Mouse (Mus musculus): ENCODE measurements around the gene Myh15. TPM values are rescaled to one million over a fixed set of nuclear protein-coding genes. Genes with fewer than 3 reads are reported as not detected.

Gene Myh15
- total RNA-seq, 1 experiment: 0.04 TPM

DNA sequence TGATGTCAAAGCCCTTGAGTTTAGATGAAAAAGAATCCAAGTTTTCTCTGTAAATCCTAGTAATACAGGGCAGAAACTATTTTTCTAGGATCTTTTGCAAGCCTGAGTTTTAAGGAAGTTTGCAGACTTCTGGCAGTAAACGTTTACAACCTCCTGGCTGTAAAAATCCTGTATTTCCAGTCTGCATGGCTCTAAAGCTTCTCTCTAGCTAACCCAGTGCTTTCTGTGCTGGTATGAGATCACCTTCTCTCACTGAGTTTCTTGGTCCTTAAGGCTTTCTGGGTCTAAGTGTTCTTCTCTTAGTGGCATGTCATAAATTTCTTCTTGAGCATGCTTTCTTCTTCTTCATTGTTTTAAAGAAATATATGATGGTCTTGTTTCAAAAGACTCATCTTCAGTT lies 70.7 kb downstream of the Myh15 start:
- no peak for DNase-seq (ENCODE audit: low read depth, low spot score)
- no peak overlapping the region for H3K4me3 ChIP-seq (ENCODE audit: insufficient read depth in 1 of 2, low read depth in 1 of 2, low read length in 2 of 2, poor library complexity in 1 of 2, severe bottlenecking in 1 of 2)
- no peaks in the 10 kb centered on the region for H3K4me1 ChIP-seq (ENCODE audit: control insufficient read depth in 2 of 2, insufficient read depth in 2 of 2, low read length in 2 of 2, poor library complexity in 1 of 2)
- no peak overlapping the region for H3K27ac ChIP-seq (ENCODE audit: insufficient read depth, low read depth, low read length, poor library complexity, severe bottlenecking)
- no peaks in the 10 kb centered on the region for H3K36me3 ChIP-seq (ENCODE audit: control insufficient read depth, insufficient read depth, low read length, poor library complexity, severe bottlenecking)
- H3K9ac ChIP-seq (ENCODE audit: insufficient read depth, low read depth, low read length, poor library complexity, severe bottlenecking): no peak overlapping the region
- in situ Hi-C loops (cut with MboI; ENCODE audit: low sequenced_read_pairs in 2 of 2, unreplicated experiment in 2 of 2): no loop called here
- no peaks in the 10 kb centered on the region for H3K9me3 ChIP-seq (ENCODE audit: control insufficient read depth, insufficient read depth, low read depth, low read length)
- TF ChIP-seq CHD2 (IDR thresholded peaks at IDR 0.05; ENCODE audit: low read depth, low read length): no peak
- TF ChIP-seq ZC3H11A (IDR thresholded peaks at IDR 0.05; ENCODE audit: borderline replicate concordance, low read depth, low read length): no peak
- TF ChIP-seq HCFC1 (IDR thresholded peaks at IDR 0.05; ENCODE audit: borderline replicate concordance, insufficient read depth, low read length): no peak
- no peak for TF ChIP-seq ZNF384 (IDR thresholded peaks at IDR 0.05; ENCODE audit: low read depth, low read length)
- no peak for TF ChIP-seq MAFK (IDR thresholded peaks at IDR 0.05; ENCODE audit: insufficient read depth, low read depth, low read length)

DNA sequence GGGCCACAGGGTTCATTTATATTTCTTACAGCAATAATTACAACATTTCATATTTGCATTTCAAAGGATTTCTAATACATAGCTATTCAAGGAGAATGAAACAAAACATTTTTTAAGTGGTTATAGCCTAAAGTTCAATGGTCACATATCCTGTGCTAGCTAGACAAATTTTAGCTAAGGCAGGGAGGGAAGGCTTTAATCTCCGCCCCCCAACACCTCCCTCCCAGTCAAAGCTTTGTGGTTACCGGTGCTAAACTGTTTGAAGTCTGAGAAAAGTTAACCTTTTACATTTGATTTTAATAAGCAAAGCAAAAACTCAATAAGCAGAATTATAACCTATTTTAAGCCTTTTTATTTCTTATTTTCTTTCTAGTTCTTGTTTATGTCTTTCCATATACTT lies 98.9 kb downstream of the Myh15 start:
- no peaks in the 10 kb centered on the region for H3K36me3 ChIP-seq (ENCODE audit: control insufficient read depth, insufficient read depth, low read length, poor library complexity, severe bottlenecking)
- no peak overlapping the region for H3K4me3 ChIP-seq (ENCODE audit: insufficient read depth in 1 of 2, low read depth in 1 of 2, low read length in 2 of 2, poor library complexity in 1 of 2, severe bottlenecking in 1 of 2)
- H3K4me1 ChIP-seq (ENCODE audit: control insufficient read depth in 2 of 2, insufficient read depth in 2 of 2, low read length in 2 of 2, poor library complexity in 1 of 2): no peaks in the 10 kb centered on the region
- no peak overlapping the region for H3K27ac ChIP-seq (ENCODE audit: insufficient read depth, low read depth, low read length, poor library complexity, severe bottlenecking)
- DNase-seq (ENCODE audit: low read depth, low spot score): no peak
- H3K9me3 ChIP-seq (ENCODE audit: control insufficient read depth, insufficient read depth, low read depth, low read length): no peaks in the 10 kb centered on the region
- TF ChIP-seq ZNF384 (IDR thresholded peaks at IDR 0.05; ENCODE audit: low read depth, low read length): no peak
- TF ChIP-seq CHD2 (IDR thresholded peaks at IDR 0.05; ENCODE audit: low read depth, low read length): no peak
- TF ChIP-seq MAFK (IDR thresholded peaks at IDR 0.05; ENCODE audit: insufficient read depth, low read depth, low read length): no peak
- TF ChIP-seq ZC3H11A (IDR thresholded peaks at IDR 0.05; ENCODE audit: borderline replicate concordance, low read depth, low read length): no peak
- no peak for TF ChIP-seq HCFC1 (IDR thresholded peaks at IDR 0.05; ENCODE audit: borderline replicate concordance, insufficient read depth, low read length)
- in situ Hi-C loops (cut with MboI; ENCODE audit: low sequenced_read_pairs in 2 of 2, unreplicated experiment in 2 of 2): no loop called here
- no peak overlapping the region for H3K9ac ChIP-seq (ENCODE audit: insufficient read depth, low read depth, low read length, poor library complexity, severe bottlenecking)

DNA sequence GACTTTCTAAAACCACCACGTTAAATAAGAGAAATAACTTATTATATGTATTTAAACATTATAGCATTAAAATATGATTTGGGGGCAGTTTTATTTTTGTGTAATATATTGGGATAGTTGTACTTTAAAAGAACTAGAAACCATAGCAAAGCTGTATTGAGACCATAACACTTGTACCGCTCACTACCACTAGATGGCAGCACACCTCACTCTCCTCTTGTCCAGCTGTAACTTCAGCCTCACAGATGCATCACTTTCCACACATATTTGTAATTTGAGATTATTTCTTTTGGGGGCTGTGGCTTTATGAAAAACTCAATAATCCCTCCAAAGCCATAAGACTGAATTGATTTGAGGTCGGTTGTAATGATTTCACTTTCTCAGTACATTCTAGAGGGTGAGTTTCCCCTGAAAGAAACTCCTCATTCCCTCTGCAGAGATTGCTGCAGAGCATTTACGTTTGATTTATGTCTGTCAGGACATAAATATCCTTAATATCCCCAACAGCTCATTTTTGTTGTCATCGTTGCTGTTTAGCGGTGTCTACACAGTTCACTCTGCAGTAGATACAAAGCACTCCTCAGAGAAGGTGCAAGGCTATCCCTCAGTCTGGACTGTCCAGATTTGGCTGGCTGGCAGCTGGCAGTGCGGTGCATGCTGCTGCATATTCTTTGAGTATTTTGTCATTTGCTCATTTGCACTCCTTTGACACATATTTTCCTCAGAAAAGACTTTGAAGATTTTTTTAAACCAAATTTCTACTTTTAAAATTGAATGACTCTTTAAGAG lies 107.3 kb downstream of the Myh15 start:
- TF ChIP-seq MAFK (IDR thresholded peaks at IDR 0.05; ENCODE audit: insufficient read depth, low read depth, low read length) (no peak), ZC3H11A (IDR thresholded peaks at IDR 0.05; ENCODE audit: borderline replicate concordance, low read depth, low read length) (peak; percentile 49; the same call in 1 of the 2 replicates), CHD2 (IDR thresholded peaks at IDR 0.05; ENCODE audit: low read depth, low read length) (no peak)
- H3K27ac ChIP-seq (ENCODE audit: insufficient read depth, low read depth, low read length, poor library complexity, severe bottlenecking): no peak overlapping the region
- H3K9me3 ChIP-seq (ENCODE audit: control insufficient read depth, insufficient read depth, low read depth, low read length): no peaks in the 10 kb centered on the region
- in situ Hi-C loops (cut with MboI; ENCODE audit: low sequenced_read_pairs in 2 of 2, unreplicated experiment in 2 of 2): no loop called here
- DNase-seq (ENCODE audit: low read depth, low spot score): peak; percentile 38
- no peaks in the 10 kb centered on the region for H3K36me3 ChIP-seq (ENCODE audit: control insufficient read depth, insufficient read depth, low read length, poor library complexity, severe bottlenecking)
- no peaks in the 10 kb centered on the region for H3K4me1 ChIP-seq (ENCODE audit: control insufficient read depth in 2 of 2, insufficient read depth in 2 of 2, low read length in 2 of 2, poor library complexity in 1 of 2)
- H3K4me3 ChIP-seq (ENCODE audit: insufficient read depth in 1 of 2, low read depth in 1 of 2, low read length in 2 of 2, poor library complexity in 1 of 2, severe bottlenecking in 1 of 2): no peak overlapping the region
- no peak overlapping the region for H3K9ac ChIP-seq (ENCODE audit: insufficient read depth, low read depth, low read length, poor library complexity, severe bottlenecking)

DNA sequence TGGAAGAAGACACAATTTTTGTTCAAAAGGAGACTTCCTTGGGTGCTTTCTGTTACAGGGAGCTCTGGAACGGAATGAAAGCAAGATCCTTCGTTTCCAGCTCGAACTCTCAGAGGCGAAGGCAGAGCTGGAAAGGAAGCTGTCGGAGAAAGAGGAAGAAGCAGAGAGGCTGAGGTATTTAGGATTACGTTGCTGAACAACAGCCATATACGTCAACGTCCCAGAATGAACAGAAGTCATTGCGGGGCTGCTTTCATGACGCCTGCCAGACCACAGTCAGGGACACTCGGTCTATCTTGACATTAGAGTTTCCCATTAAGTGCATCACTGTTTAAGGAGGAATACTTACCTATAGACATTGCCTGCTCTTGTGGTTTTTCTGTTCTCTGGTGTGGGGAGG lies 108.4 kb downstream of the Myh15 start:
- Histone ChIP-seq H3K27ac (ENCODE audit: insufficient read depth, low read depth, low read length, poor library complexity, severe bottlenecking) (no peak overlapping the region), H3K9ac (ENCODE audit: insufficient read depth, low read depth, low read length, poor library complexity, severe bottlenecking) (no peak overlapping the region), H3K4me1 (ENCODE audit: control insufficient read depth in 2 of 2, insufficient read depth in 2 of 2, low read length in 2 of 2, poor library complexity in 1 of 2) (no peaks in the 10 kb centered on the region), H3K36me3 (ENCODE audit: control insufficient read depth, insufficient read depth, low read length, poor library complexity, severe bottlenecking) (no peaks in the 10 kb centered on the region), H3K4me3 (ENCODE audit: insufficient read depth in 1 of 2, low read depth in 1 of 2, low read length in 2 of 2, poor library complexity in 1 of 2, severe bottlenecking in 1 of 2) (no peak overlapping the region), H3K9me3 (ENCODE audit: control insufficient read depth, insufficient read depth, low read depth, low read length) (no peaks in the 10 kb centered on the region)
- in situ Hi-C loops (cut with MboI; ENCODE audit: low sequenced_read_pairs in 2 of 2, unreplicated experiment in 2 of 2): no loop called here
- no peak for TF ChIP-seq ZC3H11A (IDR thresholded peaks at IDR 0.05; ENCODE audit: borderline replicate concordance, low read depth, low read length)
- no peak for TF ChIP-seq CHD2 (IDR thresholded peaks at IDR 0.05; ENCODE audit: low read depth, low read length)
- no peak for TF ChIP-seq HCFC1 (IDR thresholded peaks at IDR 0.05; ENCODE audit: borderline replicate concordance, insufficient read depth, low read length)
- no peak for TF ChIP-seq ZNF384 (IDR thresholded peaks at IDR 0.05; ENCODE audit: low read depth, low read length)
- no peak for TF ChIP-seq MAFK (IDR thresholded peaks at IDR 0.05; ENCODE audit: insufficient read depth, low read depth, low read length)
- no peak for DNase-seq (ENCODE audit: low read depth, low spot score)

Data from ES-E14 (cell line).